Mouse (Mus musculus) subcutaneous adipose tissue, adult 2 months (tissue): ENCODE measurements around the gene Gbgt1. TPM values are rescaled to one million over a fixed set of nuclear protein-coding genes. Genes with fewer than 3 reads are reported as not detected.

Experiments
- polyA plus RNA-seq: library from polyadenylated mRNA; depleted of rRNA; stranded (reverse); fragments of >200 nt; gene quantifications from 2 replicates; pipeline ENCODE4 v1.2.3, GENCODE M21; 2012; ENCODE audit warnings: low replicate concordance; rRNA removed

Gene Gbgt1
- polyA plus RNA-seq: 9.6 and 15.0 TPM in 2 replicates

DNA sequence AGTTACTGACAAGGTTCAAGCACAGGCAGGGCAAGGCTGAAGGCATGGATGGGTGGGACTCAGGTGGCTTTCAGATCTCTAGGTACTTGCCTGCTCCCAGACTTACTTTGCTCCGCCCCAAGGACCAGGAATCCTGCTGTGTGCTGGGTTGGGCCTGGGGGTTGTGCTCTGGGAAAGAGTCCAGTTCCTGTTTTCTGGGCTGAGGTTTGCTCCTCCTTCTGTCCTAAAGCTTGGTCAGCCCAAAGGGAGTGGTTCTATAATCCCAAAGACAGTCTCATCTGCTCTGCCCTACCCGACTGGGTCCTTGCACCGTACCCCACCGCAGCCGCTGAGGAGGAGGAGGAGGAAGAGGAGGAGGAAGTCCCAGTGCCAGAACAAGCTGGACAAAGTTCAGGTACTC lies at the start of gene Gbgt1:
Gbgt1 (plus strand) TSS at position 221 of the 400 bp plus-strand sequence.

DNA sequence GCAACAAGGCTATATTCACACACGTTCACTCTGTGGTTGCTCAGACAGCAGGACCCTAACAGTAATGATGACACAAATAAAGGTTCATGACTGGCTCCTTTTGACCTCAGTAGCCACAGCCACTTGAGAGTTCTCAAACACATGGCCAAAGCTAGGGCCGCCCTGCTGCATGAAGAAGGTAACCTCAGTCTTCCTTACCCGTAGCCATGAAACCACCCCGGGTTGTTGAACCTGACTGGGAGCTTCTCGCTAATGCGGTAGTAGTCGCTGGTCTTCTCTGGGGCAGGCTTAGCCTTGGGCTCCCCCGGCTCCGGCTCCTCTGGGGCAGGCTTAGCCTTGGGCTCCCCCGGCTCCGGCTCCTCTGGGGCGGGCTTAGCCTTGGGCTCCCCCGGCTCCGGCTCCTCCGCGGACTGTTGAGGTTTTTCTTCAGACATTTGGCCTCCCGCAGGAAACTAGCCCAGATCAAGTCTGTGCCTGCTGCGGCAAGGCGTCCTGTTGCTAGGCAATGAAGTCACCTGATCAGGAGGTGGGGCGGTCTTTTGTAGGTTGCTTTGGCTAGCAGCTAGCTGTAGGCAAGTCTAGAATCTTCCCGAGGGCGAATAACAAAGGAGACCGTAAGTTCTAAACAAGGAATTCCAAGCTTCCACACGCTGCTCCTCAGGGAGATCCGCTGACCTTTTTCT lies 30.7 kb upstream of the Gbgt1 start, which contains the start of gene 1700007K13Rik:
1700007K13Rik (minus strand) TSS at position 497 of the 683 bp plus-strand sequence.

DNA sequence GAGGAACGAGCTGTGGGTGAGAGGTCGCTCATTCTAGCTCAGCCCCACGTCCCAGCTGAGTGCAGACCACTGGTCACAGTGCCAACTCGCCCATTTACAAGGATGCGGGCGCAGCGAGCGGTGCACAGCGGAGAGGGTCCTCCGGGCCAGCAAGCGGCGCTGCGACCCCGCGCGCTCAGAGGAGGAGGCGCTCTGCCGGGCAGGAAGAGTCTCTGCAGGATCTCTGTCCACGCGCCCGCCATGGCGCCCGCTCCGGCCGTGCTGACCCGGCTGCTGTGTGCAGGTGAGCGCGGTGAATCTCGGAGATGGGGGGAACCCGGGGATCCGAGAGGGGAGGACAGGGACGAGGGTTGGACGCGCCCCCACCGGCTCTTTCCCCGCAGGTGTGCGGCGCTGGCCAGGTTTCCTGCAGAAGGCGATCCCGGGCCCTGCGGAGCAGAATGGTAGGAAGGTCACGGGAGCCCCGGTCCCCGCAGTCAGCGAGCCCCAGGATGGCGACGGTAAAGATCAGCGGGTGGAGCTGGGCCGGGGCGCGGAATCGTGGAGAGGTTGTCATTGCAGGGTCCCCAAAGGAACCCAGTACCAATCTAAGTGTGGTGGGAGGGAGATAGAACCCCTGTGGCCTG lies 28.7 kb upstream of the Gbgt1 start, which contains the start of gene Mrps2:
Mrps2 (plus strand) TSS at position 207 of the 626 bp plus-strand sequence.

DNA sequence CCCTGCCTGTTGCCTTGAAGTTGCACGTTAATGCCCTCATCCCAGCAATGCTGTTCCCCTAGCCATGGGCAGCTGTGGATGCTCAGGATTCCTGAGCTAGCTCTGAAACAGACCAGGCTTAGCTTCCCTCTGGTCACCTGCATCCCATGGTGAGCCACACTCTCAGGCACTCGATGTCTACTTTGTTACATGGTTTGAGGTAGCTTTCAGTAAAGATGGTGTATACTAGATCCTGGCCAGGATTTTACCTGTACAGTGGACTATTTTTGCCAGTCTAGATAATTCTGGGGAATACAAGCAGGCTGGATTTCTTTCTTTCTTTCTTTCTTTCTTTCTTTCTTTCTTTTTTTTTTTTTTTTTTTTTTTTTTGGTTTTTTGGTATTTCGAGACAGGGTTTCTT lies 9.1 kb downstream of the Gbgt1 start, which contains the start of gene Gm10134:
Gm10134 (plus strand) TSS at position 301 of the 400 bp plus-strand sequence.

DNA sequence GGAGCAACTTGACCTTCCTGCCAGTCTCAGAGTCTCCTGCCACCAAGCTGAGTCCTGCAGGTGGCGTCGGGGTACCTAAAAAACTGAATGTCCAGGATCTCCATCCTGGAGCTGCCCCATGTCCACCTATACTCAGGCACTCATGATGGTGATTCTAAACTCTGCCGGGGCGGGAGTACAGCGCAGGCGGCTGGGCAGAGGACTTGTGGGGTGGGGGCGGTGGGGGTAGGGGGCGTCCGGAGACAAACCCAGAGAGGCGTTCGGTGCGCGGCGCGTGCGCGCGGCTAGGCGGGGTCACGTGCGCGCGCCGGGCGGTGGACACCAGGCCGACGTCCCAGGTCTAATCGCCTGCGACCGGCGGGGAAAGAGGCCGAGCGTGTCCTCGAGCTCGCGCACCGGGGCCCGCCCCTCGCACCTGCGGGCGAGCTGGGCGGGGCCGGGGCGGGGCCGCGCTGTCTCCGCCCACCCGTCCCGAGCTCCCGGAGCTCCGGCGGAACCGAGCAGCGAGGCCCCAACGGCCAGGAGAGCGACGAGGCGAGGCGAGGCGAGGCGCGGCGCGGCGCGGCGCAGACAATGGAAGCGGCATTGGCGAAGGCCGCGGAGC lies 16.2 kb downstream of the Gbgt1 start, which contains the start of gene Ralgds:
Ralgds (plus strand) TSS at position 328 of the 604 bp plus-strand sequence.

Other genes starting within 250 kb of the Gbgt1 start
- 0.77 and 7.0 TPM in 2 replicates for gene Ppp1r26, start 50.1 kb upstream of the Gbgt1 start, polyA plus RNA-seq
- 0.27 and 0.39 TPM in 2 replicates for gene 1700007K13Rik, start 30.6 kb upstream of the Gbgt1 start, polyA plus RNA-seq
- gene Mrps2, start 28.8 kb upstream of the Gbgt1 start, polyA plus RNA-seq: 47.9 and 57.4 TPM in 2 replicates
- gene Gm10134, start 9.2 kb downstream of the Gbgt1 start, polyA plus RNA-seq: 0.76 and 1.2 TPM in 2 replicates
- 82.9 and 95.7 TPM in 2 replicates for gene Ralgds, start 16.2 kb downstream of the Gbgt1 start, polyA plus RNA-seq
- gene Cel, start 66.5 kb downstream of the Gbgt1 start, polyA plus RNA-seq: 0.06 TPM in 2 replicates
- gene Gtf3c5, start 86.9 kb downstream of the Gbgt1 start, polyA plus RNA-seq: 18.0 and 34.6 TPM in 2 replicates
- gene Gfi1b, start 125.1 kb downstream of the Gbgt1 start, polyA plus RNA-seq: 0.86 and 0.93 TPM in 2 replicates
- 13.5 and 19.2 TPM in 2 replicates for gene Tsc1, start 144.3 kb downstream of the Gbgt1 start, polyA plus RNA-seq
- 1.4 and 2.1 TPM in 2 replicates for gene Spaca9, start 202.8 kb downstream of the Gbgt1 start, polyA plus RNA-seq
- 0.53 and 0.72 TPM in 2 replicates for gene Ak8, start 203.3 kb downstream of the Gbgt1 start, polyA plus RNA-seq